ENCODE assay signal across 8 mouse cellular contexts in the genomic region with DNA sequence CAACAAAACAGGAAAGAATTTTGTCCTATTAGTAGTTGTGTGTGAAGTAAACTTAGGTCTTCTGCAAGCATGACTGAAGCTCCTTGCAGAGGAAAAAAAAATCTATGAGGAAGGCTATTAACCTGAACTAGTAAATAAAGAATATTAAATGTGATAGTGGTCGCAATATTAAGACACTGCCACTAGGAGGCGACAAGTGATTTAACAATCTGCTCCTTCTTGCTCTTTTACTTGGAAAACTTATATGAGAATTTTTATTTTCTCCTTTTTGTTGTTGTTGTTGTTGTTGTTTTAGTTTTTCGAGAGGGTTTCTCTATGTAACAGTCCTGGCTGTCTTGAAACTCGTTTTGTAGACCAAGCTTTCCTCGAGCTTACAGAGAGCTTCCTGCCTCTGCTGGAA. TPM values are rescaled to one million over a fixed set of nuclear protein-coding genes. Genes with fewer than 3 reads are reported as not detected.
DNase-seq lines count a peak whose midpoint lies in the region; ATAC-seq and TF ChIP-seq lines count a peak whose summit lies in the region.

No protein-coding gene starts in this region.

- under 1% methylated on average over 5 of the region's 5 CpGs for WGBS in spleen, adult 2 months
- 5% methylated on average over 5 of the region's 5 CpGs for WGBS in heart, embryonic 12.5 days
- WGBS in liver, embryonic 15.5 days (ENCODE audit: insufficient replicate concordance), result 2% methylated on average over 5 of the region's 5 CpGs
- WGBS in neural tube, embryonic 12.5 days, result 7% methylated on average over 5 of the region's 5 CpGs

- TF ChIP-seq CTCF in spleen, adult 2 months (IDR thresholded peaks at IDR 0.05; ENCODE audit: extremely low read depth, insufficient read depth, insufficient read length, insufficient replicate concordance), result no peak

- H3K27ac ChIP-seq in spleen, adult 2 months (ENCODE audit: insufficient read depth, low read length), result no peak overlapping the region
- H3K27ac ChIP-seq in heart, embryonic 12.5 days (ENCODE audit: poor library complexity, severe bottlenecking), result peak overlapping the region; percentile 96
- peak overlapping the region; percentile 92 for H3K27ac ChIP-seq in liver, embryonic 15.5 days (replicated peaks)
- H3K27ac ChIP-seq in neural tube, embryonic 12.5 days, result no peak overlapping the region; the same call in 1 of the 2 replicates

- TF ChIP-seq POLR2A in spleen, adult 2 months (IDR thresholded peaks at IDR 0.05; ENCODE audit: low read depth, low read length), result no peak

- peaks cover 1% of the 10 kb centered on the region for H3K36me3 ChIP-seq in spleen, adult 2 months (ENCODE audit: control insufficient read depth, insufficient read depth, low read length)
- H3K36me3 ChIP-seq in heart, embryonic 12.5 days, result peaks cover 15% of the 10 kb centered on the region
- H3K36me3 ChIP-seq in liver, embryonic 15.5 days (replicated peaks), result 0 out of 2 replicates have a peak, but pooled peaks cover 7% of the 10 kb centered on the region
- peaks cover 4% of the 10 kb centered on the region; the same call in 1 of the 2 replicates for H3K36me3 ChIP-seq in neural tube, embryonic 12.5 days

- no peaks in the 10 kb centered on the region for H3K27me3 ChIP-seq in spleen, adult 2 months (ENCODE audit: control insufficient read depth, insufficient read depth, low read length)
- no peaks in the 10 kb centered on the region for H3K27me3 ChIP-seq in heart, embryonic 12.5 days (replicated peaks)
- no peaks in the 10 kb centered on the region for H3K27me3 ChIP-seq in liver, embryonic 15.5 days
- no peaks in the 10 kb centered on the region for H3K27me3 ChIP-seq in neural tube, embryonic 12.5 days (replicated peaks)

- ATAC-seq in heart, embryonic 12.5 days (ENCODE audit: insufficient number of reproducible peaks, low FRiP score), result no peak
- no peak; the same call in none of the 2 replicates for ATAC-seq in liver, embryonic 15.5 days (ENCODE audit: insufficient read depth)
- ATAC-seq in neural tube, embryonic 12.5 days (ENCODE audit: low FRiP score, low read depth), result no peak

- peak; percentile 37 to 59 for DNase-seq in spleen, adult 2 months (ENCODE audit: low read depth in 1 of 2, low spot score in 2 of 2)
- no peak for DNase-seq in spleen, adult 12 weeks (ENCODE audit: low spot score)
- peak; percentile 28 to 69 for DNase-seq in cerebellum, postnatal 25 days
- peak; percentile 81 for DNase-seq in kidney, adult 9 months
- DNase-seq in frontal cortex, postnatal 10 days (ENCODE audit: low spot score in 2 of 2), result no peak

- H3K9ac ChIP-seq in heart, embryonic 12.5 days, result 0 out of 2 replicates have a peak overlapping the region, but pooled peaks have one; percentile 58
- H3K9ac ChIP-seq in liver, embryonic 15.5 days, result peak overlapping the region; percentile 83
- no peak overlapping the region for H3K9ac ChIP-seq in neural tube, embryonic 12.5 days

- H3K9me3 ChIP-seq in heart, embryonic 12.5 days (replicated peaks), result no peaks in the 10 kb centered on the region
- H3K9me3 ChIP-seq in liver, embryonic 15.5 days (replicated peaks), result no peaks in the 10 kb centered on the region
- no peaks in the 10 kb centered on the region for H3K9me3 ChIP-seq in neural tube, embryonic 12.5 days

- 0 out of 2 replicates have a peak overlapping the region, but pooled peaks have one; percentile 12 for H3K4me3 ChIP-seq in spleen, adult 2 months (ENCODE audit: extremely low read depth, insufficient read depth, insufficient read length)
- no peak overlapping the region for H3K4me3 ChIP-seq in heart, embryonic 12.5 days
- H3K4me3 ChIP-seq in liver, embryonic 15.5 days (replicated peaks), result peak overlapping the region; percentile 83
- 0 out of 2 replicates have a peak overlapping the region, but pooled peaks have one; percentile 17 for H3K4me3 ChIP-seq in neural tube, embryonic 12.5 days

- H3K4me1 ChIP-seq in spleen, adult 2 months (ENCODE audit: control insufficient read depth, insufficient read depth, insufficient read length), result no peaks in the 10 kb centered on the region
- H3K4me1 ChIP-seq in heart, embryonic 12.5 days (replicated peaks), result peaks cover 10% of the 10 kb centered on the region; the same call in 1 of the 2 replicates
- peaks cover 40% of the 10 kb centered on the region for H3K4me1 ChIP-seq in liver, embryonic 15.5 days (replicated peaks)
- no peaks in the 10 kb centered on the region for H3K4me1 ChIP-seq in neural tube, embryonic 12.5 days

- peak overlapping the region; percentile 87; the same call in 1 of the 2 replicates for H3K4me2 ChIP-seq in heart, embryonic 12.5 days
- peak overlapping the region; percentile 86 for H3K4me2 ChIP-seq in liver, embryonic 15.5 days
- peak overlapping the region; percentile 72 for H3K4me2 ChIP-seq in neural tube, embryonic 12.5 days (replicated peaks)

RNA-seq across cellular contexts. Expression of gene Gtf3c6, which starts 1.1 kb away (rescaled TPM):
- 2.9 and 3.4 TPM in 2 replicates for polyA plus RNA-seq in spleen, adult 2 months (2012; rRNA removed)
- polyA plus RNA-seq in heart, embryonic 12.5 days (2016; fragmentation: Nextera tagmentation; extraction: Ambion mirVana), result 90.6 and 92.3 TPM in 2 replicates
- 24.7 and 25.5 TPM in 2 replicates for polyA plus RNA-seq in liver, embryonic 15.5 days (2015; fragmentation: Nextera tagmentation; extraction: Ambion mirVana)
- polyA plus RNA-seq in neural tube, embryonic 12.5 days (2016; fragmentation: Nextera tagmentation; extraction: Ambion mirVana), result 120 and 139 TPM in 2 replicates

RNA-seq across cellular contexts. Expression of gene Rpf2, which starts 12.1 kb away (rescaled TPM):
- 1.0 and 1.2 TPM in 2 replicates for polyA plus RNA-seq in spleen, adult 2 months (2012; rRNA removed)
- polyA plus RNA-seq in heart, embryonic 12.5 days (2016; fragmentation: Nextera tagmentation; extraction: Ambion mirVana), result 42.0 and 44.5 TPM in 2 replicates
- polyA plus RNA-seq in liver, embryonic 15.5 days (2015; fragmentation: Nextera tagmentation; extraction: Ambion mirVana), result 28.0 and 32.8 TPM in 2 replicates
- 70.2 and 85.2 TPM in 2 replicates for polyA plus RNA-seq in neural tube, embryonic 12.5 days (2016; fragmentation: Nextera tagmentation; extraction: Ambion mirVana)

RNA-seq across cellular contexts. Expression of gene Amd1, which starts 43.0 kb away (rescaled TPM):
- 4.1 and 5.3 TPM in 2 replicates for polyA plus RNA-seq in spleen, adult 2 months (2012; rRNA removed)
- polyA plus RNA-seq in heart, embryonic 12.5 days (2016; fragmentation: Nextera tagmentation; extraction: Ambion mirVana), result 47.1 and 51.9 TPM in 2 replicates
- 40.8 and 41.9 TPM in 2 replicates for polyA plus RNA-seq in liver, embryonic 15.5 days (2015; fragmentation: Nextera tagmentation; extraction: Ambion mirVana)
- 50.5 and 52.4 TPM in 2 replicates for polyA plus RNA-seq in neural tube, embryonic 12.5 days (2016; fragmentation: Nextera tagmentation; extraction: Ambion mirVana)

Comparison
In these comparisons a context has a peak if more than half of its experiments do, and no peak if none do; other contexts are left out.
1. DNase-seq: peak in spleen, adult 2 months (2 of 2), cerebellum, postnatal 25 days (2 of 2) and kidney, adult 9 months (single experiment); none in spleen, adult 12 weeks (single experiment) and frontal cortex, postnatal 10 days (0 of 2).
2. H3K27ac ChIP-seq: peak in heart, embryonic 12.5 days (single experiment) and liver, embryonic 15.5 days (single experiment); none in spleen, adult 2 months (single experiment) and neural tube, embryonic 12.5 days (single experiment).
3. RNA of gene Rpf2, which starts 12.1 kb away (polyA plus RNA-seq): 70.2 to 85.2 TPM in neural tube, embryonic 12.5 days, 42.0 to 44.5 TPM in heart, embryonic 12.5 days and 28.0 to 32.8 TPM in liver, embryonic 15.5 days; 1.0 to 1.2 TPM in spleen, adult 2 months; every median in the first group is over 10 times any median in the second.
4. Peak in every context shown above with its lines, with median percentiles within 50 percentile points of each other: H3K4me2 ChIP-seq.